Mouse (Mus musculus) cerebellum, adult 2 months (tissue): ENCODE measurements around the gene Clasp1. TPM values are rescaled to one million over a fixed set of nuclear protein-coding genes. Genes with fewer than 3 reads are reported as not detected.
"Not testable (repeated sequence)": the region's sequence is repeated elsewhere in the genome, so short reads cannot be mapped to it uniquely, and the experiment has no call there.

ENCODE experiments used
- DNase-seq, 2 experiments: peaks; one replicate each; pipeline ENCODE4 v3.0.0; 2021
- H3K27ac ChIP-seq: fragments of 200-500 bp; 2 replicates; pipeline ENCODE4 v1.5.1; 2012; ENCODE audit warnings: low read length, control low read depth, inconsistent platforms; ENCODE audit not compliant: insufficient read depth
- H3K27me3 ChIP-seq: fragments of 200-500 bp; 2 replicates; pipeline ENCODE4 v1.6.1; 2012; ENCODE audit warnings: inconsistent platforms, mild to moderate bottlenecking, low read length, moderate library complexity; ENCODE audit not compliant: control insufficient read depth, insufficient read depth
- H3K4me1 ChIP-seq: fragments of 200-500 bp; 2 replicates; pipeline ENCODE4 v1.6.1; 2011; ENCODE audit warnings: low read length; ENCODE audit not compliant: control insufficient read depth, insufficient read depth
- H3K4me3 ChIP-seq: fragments of 200-500 bp; replicated peaks from 2 replicates; pipeline ENCODE3; 2011; ENCODE audit warnings: mild to moderate bottlenecking, low read depth, low read length, control low read depth; ENCODE audit not compliant: insufficient read depth
- CTCF ChIP-seq: fragments of 200-500 bp; IDR thresholded peaks from 2 replicates; pipeline ENCODE4 v1.5.1; 2011; ENCODE audit warnings: low read depth, mild to moderate bottlenecking, control low read depth, low read length, moderate library complexity, borderline replicate concordance; ENCODE audit not compliant: insufficient read depth
- POLR2A ChIP-seq: fragments of 200-500 bp; IDR thresholded peaks from 2 replicates; pipeline ENCODE4 v1.6.1; 2011; ENCODE audit warnings: low read length, control low read depth, borderline replicate concordance; ENCODE audit not compliant: insufficient read depth
- WGBS: fragments of 180-500 bp; shearing (Covaris S2); methylation state at CpG from one replicate; pipeline ENCODE4 v1.1.7; 2018; 5-methylcytosine and 5-hydroxymethylcytosine counted together
- polyA plus RNA-seq: library from polyadenylated mRNA; depleted of rRNA; stranded (reverse); fragments of >200 nt; gene quantifications from 2 replicates; pipeline ENCODE4 v1.2.3, GENCODE M21; 2012

Gene Clasp1
- polyA plus RNA-seq, 1 experiment, result 63.7 TPM

DNA sequence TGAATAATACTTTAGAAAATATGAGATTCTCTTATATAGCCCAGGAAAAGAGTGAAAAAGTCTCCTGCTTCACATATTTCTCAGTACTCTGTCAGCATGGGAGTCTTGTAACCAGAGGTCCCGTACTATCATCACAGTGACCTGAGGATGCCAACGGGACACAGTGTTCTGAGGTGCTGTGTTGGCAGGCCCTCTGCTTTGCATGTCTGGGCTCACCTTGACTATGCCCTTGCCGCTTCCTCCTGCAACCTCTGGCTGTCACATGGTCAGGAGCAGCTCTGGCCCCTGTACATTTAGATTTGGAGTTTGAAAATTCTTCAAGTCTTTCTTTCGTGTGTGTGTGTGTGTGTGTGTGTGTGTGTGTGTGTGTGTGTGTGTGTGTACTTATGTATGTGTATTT is 204.1 kb downstream of the Clasp1 start:
- H3K27me3 ChIP-seq, result no peaks in the 10 kb centered on the region
- H3K4me1 ChIP-seq, result peaks cover 2% of the 10 kb centered on the region; the same call in 1 of the 2 replicates
- H3K4me3 ChIP-seq, result no peak overlapping the region
- no peak for DNase-seq
- no peak overlapping the region for H3K27ac ChIP-seq
- no peak for TF ChIP-seq POLR2A
- no peak for TF ChIP-seq CTCF
- WGBS, result 91% methylated on average over 4 of the region's 4 CpGs

DNA sequence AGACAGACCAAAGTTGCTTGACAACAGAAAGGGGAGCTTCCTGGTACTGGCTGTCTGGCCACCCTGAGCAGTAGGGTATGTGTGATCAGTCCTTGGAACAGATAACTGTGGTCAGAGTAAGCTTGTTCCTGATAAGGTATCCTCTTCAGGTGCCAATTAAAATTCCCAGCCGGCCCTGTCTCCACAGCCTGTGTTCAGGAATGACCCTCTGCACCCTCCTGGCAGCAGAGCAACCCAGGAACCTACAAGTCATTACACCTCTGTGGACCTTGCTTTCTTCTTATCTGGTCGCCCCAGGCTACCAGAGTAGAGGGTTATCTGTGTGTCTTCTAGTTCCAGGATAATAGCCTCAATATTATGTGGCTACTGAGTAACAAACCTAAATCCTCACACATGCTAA is 206.5 kb downstream of the Clasp1 start:
- WGBS, result 88% methylated on average over 2 of the region's 2 CpGs
- peaks cover 14% of the 10 kb centered on the region for H3K4me1 ChIP-seq
- no peaks in the 10 kb centered on the region for H3K27me3 ChIP-seq
- no peak overlapping the region for H3K4me3 ChIP-seq
- no peak for DNase-seq
- TF ChIP-seq POLR2A (no peak), CTCF (no peak)
- no peak overlapping the region for H3K27ac ChIP-seq

DNA sequence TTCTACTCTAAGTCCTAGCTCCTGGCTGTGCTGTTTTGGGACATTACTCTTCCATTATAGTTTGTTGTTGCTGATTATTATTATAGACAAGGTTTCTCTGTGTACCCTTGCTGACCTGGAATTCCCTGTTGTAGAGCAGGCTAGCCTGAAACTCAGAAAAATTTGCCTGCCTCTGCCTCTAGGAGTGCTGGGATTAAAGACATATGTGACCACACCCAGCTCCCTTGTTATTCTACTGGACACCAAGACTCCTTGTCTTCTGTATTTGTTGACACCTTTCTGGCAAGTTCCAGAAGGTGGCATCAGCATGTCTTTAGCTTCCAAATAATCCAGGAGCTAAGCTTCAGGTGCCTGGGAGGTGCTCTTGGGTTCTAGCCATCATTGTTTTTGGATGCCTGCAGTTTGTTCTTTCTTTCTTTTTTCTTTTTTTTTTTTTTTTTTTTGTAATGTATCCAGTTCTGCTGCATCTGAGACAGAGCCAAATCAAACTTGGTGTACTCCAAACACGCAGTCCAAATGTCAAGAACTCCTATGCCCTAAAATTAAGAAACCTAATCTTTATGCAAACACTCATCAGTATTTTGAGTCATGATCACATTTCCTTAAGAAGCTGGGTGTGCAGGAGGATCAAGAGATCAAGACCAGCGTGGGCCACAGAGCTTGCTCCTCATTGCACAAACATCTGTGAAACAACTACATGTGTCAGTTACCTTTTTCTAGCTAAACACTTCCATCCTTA is 208.8 kb downstream of the Clasp1 start:
- peak in 1 of 2 experiments; percentile 21 for DNase-seq
- peaks cover 24% of the 10 kb centered on the region for H3K4me1 ChIP-seq
- no peak for TF ChIP-seq CTCF
- TF ChIP-seq POLR2A, result no peak
- no peak overlapping the region for H3K27ac ChIP-seq
- H3K27me3 ChIP-seq, result no peaks in the 10 kb centered on the region
- H3K4me3 ChIP-seq, result no peak overlapping the region
- WGBS, result 55% methylated on average over 2 of the region's 2 CpGs

DNA sequence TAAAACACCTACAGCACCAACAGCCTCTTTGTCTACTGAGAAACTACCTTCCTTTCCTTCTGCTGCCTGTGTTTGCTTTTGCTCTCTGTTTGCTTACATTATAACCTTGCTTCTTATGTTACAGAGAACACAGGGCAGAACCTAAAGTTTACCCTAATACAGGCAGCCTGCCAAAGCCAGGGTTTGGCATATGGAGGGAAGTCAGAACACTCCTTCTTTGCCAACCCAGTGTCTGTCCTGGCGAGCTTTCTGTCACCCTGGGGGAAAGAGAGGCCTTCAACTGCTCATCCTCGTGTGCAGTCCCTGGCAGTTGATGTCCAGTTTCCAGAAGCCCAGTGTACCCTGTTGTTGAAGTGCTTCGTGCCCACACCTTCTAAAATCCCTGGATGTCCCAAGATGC is 209.5 kb downstream of the Clasp1 start:
- Histone ChIP-seq H3K4me1 (peaks cover 24% of the 10 kb centered on the region), H3K27ac (no peak overlapping the region), H3K27me3 (no peaks in the 10 kb centered on the region), H3K4me3 (no peak overlapping the region)
- 10% methylated on average over 3 of the region's 3 CpGs for WGBS
- TF ChIP-seq CTCF (no peak), POLR2A (no peak)
- DNase-seq, result peak; percentile 76 to 85

DNA sequence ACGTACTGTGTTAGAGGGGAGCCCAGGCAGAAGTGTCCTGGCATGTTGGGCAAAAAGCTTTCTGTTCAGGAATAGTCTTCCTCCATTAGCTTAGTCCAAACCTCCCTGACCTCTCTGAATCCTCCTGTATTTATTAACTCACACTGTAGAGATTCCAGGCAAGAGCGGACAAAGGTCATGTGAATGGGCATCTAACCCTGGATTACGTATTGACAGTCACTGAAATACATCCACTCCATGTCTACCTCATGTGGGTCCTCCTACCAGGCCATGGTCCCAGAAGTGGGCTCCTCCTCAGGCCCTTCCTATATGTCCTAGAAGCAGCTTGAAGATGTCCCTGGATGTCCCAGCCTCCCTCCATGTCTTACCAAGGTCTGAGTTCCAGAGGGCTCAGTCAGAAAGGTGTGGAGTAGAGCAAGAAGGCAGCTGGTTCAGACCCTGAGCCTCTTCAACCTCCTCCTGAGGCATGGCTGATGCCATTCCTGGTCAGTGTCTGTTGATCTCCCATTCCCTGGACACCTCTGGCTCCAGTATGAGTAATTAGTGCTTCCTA is 224.8 kb downstream of the Clasp1 start:
- Histone ChIP-seq H3K4me1 (no peaks in the 10 kb centered on the region), H3K27me3 (no peaks in the 10 kb centered on the region), H3K27ac (no peak overlapping the region), H3K4me3 (no peak overlapping the region)
- DNase-seq, result no peak
- WGBS, result 87% methylated on average over 3 of the region's 3 CpGs
- TF ChIP-seq POLR2A, result no peak
- TF ChIP-seq CTCF, result no peak

DNA sequence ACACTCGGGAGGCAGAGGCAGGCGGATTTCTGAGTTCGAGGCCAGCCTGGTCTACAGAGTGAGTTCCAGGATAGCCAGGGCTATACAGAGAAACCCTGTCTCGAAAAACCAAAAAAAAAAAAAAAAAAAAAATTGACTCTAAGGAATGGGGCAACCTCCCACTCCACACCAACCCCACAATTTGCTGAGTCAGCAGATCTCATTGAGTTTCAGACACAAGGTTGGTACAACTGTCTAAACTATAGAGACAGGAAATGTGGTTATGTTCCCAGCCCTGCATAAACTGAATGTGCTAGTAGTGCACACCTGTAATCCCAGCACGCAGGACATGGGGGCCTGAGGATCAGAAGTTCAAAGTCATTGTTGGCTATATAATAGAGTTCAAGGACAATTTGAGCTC is 232.2 kb downstream of the Clasp1 start:
- not testable (repeated sequence) for H3K27me3 ChIP-seq, DNase-seq, H3K4me3 ChIP-seq

DNA sequence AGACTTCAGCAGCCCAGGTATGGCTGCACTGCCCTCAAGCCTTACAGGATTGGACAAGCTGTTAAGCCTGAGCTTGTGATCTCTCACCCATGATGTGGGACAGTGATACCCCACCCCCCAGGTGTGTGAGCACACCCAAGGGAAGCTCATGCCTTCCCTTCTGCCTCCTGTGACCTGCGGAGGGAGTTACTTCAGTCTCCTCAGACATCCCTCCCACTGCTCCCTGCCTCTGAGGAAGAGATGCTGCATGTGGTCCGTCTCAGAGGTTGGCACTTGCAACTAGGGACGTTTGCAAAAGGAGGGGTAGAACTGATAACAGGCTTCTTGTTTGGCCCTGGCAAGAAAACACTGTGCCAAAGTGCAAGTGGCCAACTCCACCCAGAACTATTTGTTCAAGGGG is 234.0 kb downstream of the Clasp1 start:
- no peaks in the 10 kb centered on the region for H3K27me3 ChIP-seq
- TF ChIP-seq POLR2A (no peak), CTCF (no peak)
- 36% methylated on average over 3 of the region's 3 CpGs for WGBS
- no peak overlapping the region for H3K4me3 ChIP-seq
- H3K4me1 ChIP-seq, result no peaks in the 10 kb centered on the region
- no peak overlapping the region for H3K27ac ChIP-seq
- no peak for DNase-seq

More for the DNA sequence above, 232.2 kb downstream of the Clasp1 start:
- H3K27ac ChIP-seq, H3K4me1 ChIP-seq: not testable (repeated sequence)
- 83% methylated on average over 5 of the region's 5 CpGs for WGBS

DNA sequence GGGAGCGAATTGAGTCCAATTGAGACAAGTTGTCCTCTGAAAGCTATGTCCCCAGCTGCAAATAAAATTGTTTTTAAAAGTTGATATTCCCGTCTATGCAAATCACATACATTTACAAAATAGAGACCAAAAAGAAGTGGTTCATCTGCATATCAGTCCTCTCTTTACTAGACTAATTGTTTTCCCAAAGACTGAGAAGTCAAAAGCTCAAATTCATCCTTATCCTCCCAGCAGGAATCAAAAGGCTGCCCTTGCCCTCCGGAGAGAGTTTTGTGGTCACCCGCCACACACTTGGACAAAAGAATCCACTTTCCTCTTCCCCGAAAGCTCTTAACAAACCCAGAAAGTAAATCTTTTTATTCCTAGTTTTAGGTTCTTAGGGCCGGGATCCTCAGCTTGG is 236.6 kb downstream of the Clasp1 start:
- Histone ChIP-seq H3K4me1 (no peaks in the 10 kb centered on the region), H3K27me3 (no peaks in the 10 kb centered on the region), H3K4me3 (no peak overlapping the region), H3K27ac (no peak overlapping the region)
- WGBS, result 72% methylated on average over 6 of the region's 6 CpGs
- no peak for TF ChIP-seq POLR2A
- TF ChIP-seq CTCF, result no peak
- DNase-seq, result no peak
